Mouse (Mus musculus): ENCODE results near the gene Enc1.

- TF ChIP-seq POLR2A (IDR thresholded peaks at IDR 0.05; ENCODE audit: borderline replicate concordance, extremely low read depth, insufficient read depth, insufficient read length, poor library complexity, severe bottlenecking) (no peak), CTCF (IDR thresholded peaks at IDR 0.05; ENCODE audit: borderline replicate concordance, extremely low read depth, insufficient read depth, insufficient read length) (no peak)
Measured at GRCm38 (mm10) chr13:97215563-97215962, 25.3 kb upstream of the Enc1 start.

Measured in brain, embryonic 14.5 days (tissue).